Mouse (Mus musculus): Measurements from ENCODE around the gene Siva1. TPM values are rescaled to one million over a fixed set of nuclear protein-coding genes. Genes with fewer than 3 reads are reported as not detected.
A peak's percentile ranks its signal among the peaks of the same experiment; 100 is the strongest.

The Siva1 gene
- polyA plus RNA-seq, 1 experiment from 2014 or later, result 54.5 TPM

DNA sequence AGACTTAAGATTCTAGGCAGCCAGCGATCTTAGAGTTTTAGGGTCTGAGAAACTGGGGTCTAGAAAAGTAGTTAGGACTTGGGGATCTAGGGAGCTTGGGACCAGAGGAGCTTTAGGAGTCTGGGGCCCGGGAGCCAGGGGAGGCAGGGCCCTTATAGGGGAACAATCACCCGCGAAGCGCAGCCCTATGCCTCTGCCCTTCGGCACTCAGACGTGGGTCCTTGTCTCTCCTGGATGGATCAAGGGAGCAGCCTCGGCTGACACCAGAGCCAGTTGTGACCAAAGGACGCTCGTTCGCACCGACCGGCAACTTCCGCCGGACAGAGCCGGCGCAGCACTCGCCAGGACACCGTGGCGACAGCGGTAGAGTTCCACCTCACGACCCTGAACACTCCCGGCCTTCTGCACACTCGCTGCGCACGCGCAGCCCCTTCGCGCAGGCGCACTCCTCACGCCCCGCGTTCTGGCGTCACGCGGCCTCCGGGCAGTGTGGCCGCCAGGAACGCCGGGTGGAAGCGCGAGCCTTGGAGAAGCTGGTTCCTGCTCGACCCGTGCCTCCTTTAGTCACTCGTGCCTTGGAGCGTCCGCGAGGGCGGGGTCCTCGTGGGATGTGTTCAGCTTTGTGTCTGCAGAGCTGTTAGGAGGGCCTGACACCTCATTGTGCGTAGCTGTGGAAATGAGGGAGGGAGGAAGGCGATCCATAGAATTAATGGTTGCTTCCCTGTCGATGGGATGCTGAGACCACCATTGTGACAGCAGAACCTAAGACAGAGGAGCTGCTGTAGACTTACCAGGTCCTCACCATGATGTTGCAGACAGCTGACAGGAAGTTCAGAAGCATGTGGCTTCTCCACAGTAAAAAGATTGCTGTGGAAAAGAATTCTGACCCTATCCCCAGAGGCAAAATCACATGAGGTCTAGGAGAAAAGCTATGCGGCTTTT is 49.0 kb downstream of the Siva1 start:
- no peak for TF ChIP-seq CTCF (IDR thresholded peaks at IDR 0.05; ENCODE audit: low read depth)
- H3K4me3 ChIP-seq (ENCODE audit: low read depth, low read length), result peak overlapping the region; percentile 58
- no peaks in the 10 kb centered on the region for H3K27me3 ChIP-seq (replicated peaks; ENCODE audit: control insufficient read depth, insufficient read depth, low read length)
- ATAC-seq, result peak; percentile 94
- peak overlapping the region; percentile 65 for H3K27ac ChIP-seq (ENCODE audit: low read depth, low read length)
- peaks cover 8% of the 10 kb centered on the region; the same call in 1 of the 2 replicates for H3K4me1 ChIP-seq (replicated peaks; ENCODE audit: control insufficient read depth, insufficient read depth, low read length)
- 2% methylated on average over 54 of the region's 54 CpGs for WGBS
- peak overlapping the region; percentile 88 for H3K9ac ChIP-seq (ENCODE audit: low read depth, low read length)
- H3K4me2 ChIP-seq (replicated peaks; ENCODE audit: low read depth), result peak overlapping the region; percentile 85
- no peaks in the 10 kb centered on the region for H3K9me3 ChIP-seq (ENCODE audit: control insufficient read depth)
- H3K36me3 ChIP-seq (ENCODE audit: control insufficient read depth, insufficient read depth), result no peaks in the 10 kb centered on the region

DNA sequence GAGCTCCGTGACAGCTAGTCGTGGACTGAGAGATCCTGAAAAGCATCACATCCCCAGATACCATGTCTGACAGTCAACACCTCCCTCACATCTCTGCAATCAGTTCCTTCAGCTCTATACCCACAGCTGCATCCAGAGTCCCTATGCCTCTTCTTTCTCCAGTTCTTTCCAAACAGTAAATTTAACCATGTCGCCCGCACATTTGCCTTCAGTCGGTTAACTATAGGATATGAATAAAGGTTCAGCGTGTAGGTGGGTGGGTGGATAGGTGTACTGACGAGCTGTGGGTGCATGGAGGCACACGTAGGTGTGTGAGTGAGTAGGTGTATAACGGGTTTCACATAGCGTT is 49.6 kb downstream of the Siva1 start:
- peak overlapping the region; percentile 85 for H3K4me2 ChIP-seq (replicated peaks; ENCODE audit: low read depth)
- peaks cover 8% of the 10 kb centered on the region; the same call in 1 of the 2 replicates for H3K4me1 ChIP-seq (replicated peaks; ENCODE audit: control insufficient read depth, insufficient read depth, low read length)
- ATAC-seq, result no peak
- no peaks in the 10 kb centered on the region for H3K36me3 ChIP-seq (ENCODE audit: control insufficient read depth, insufficient read depth)
- no peak for TF ChIP-seq CTCF (IDR thresholded peaks at IDR 0.05; ENCODE audit: low read depth)
- peak overlapping the region; percentile 88; the same call in 1 of the 2 replicates for H3K9ac ChIP-seq (ENCODE audit: low read depth, low read length)
- no peaks in the 10 kb centered on the region for H3K27me3 ChIP-seq (replicated peaks; ENCODE audit: control insufficient read depth, insufficient read depth, low read length)
- WGBS, result 82% methylated on average over 10 of the region's 10 CpGs
- peak overlapping the region; percentile 58; the same call in 1 of the 2 replicates for H3K4me3 ChIP-seq (ENCODE audit: low read depth, low read length)
- no peaks in the 10 kb centered on the region for H3K9me3 ChIP-seq (ENCODE audit: control insufficient read depth)
- H3K27ac ChIP-seq (ENCODE audit: low read depth, low read length), result 0 out of 2 replicates have a peak overlapping the region, but pooled peaks have one; percentile 65

DNA sequence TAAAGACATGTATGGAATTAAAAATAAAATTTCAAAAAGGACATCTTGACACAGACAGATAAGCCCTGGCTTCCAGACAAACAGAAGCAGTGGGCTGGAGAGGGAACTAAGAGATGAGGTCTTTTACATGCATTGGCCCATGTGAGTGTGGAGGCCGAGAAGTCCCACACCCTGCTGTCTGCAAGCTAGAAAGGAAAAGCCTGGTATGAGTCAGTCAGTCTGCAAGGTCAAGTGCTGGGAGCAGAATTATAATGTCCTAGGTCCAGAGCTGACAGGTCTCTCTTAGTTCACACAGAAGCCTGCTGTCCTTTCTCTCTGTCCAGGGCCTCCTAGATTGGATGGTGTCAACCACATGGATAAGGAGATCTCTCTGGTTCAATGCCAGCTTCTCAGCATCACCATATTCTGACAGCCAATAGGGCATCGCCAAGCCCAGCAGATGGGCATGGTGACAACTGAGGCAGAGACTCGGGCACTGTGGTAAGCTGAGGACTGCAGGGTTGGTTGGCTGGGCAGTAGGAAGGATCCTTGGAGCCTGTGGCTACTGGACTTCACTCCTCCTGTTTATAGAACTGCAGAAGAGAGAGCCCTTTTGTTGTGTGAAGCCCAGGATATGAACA is 52.4 kb downstream of the Siva1 start:
- H3K36me3 ChIP-seq (ENCODE audit: control insufficient read depth, insufficient read depth), result no peaks in the 10 kb centered on the region
- no peak overlapping the region for H3K27ac ChIP-seq (ENCODE audit: low read depth, low read length)
- 0 out of 2 replicates have a peak, but pooled peaks cover 4% of the 10 kb centered on the region for H3K27me3 ChIP-seq (replicated peaks; ENCODE audit: control insufficient read depth, insufficient read depth, low read length)
- no peak overlapping the region for H3K4me3 ChIP-seq (ENCODE audit: low read depth, low read length)
- H3K9me3 ChIP-seq (ENCODE audit: control insufficient read depth), result no peaks in the 10 kb centered on the region
- 76% methylated on average over 3 of the region's 3 CpGs for WGBS
- H3K9ac ChIP-seq (ENCODE audit: low read depth, low read length), result no peak overlapping the region
- no peak for ATAC-seq
- TF ChIP-seq CTCF (IDR thresholded peaks at IDR 0.05; ENCODE audit: low read depth), result no peak
- H3K4me2 ChIP-seq (replicated peaks; ENCODE audit: low read depth), result no peak overlapping the region
- H3K4me1 ChIP-seq (replicated peaks; ENCODE audit: control insufficient read depth, insufficient read depth, low read length), result peaks cover 8% of the 10 kb centered on the region; the same call in 1 of the 2 replicates

Small RNA genes within 50 kb of the gene (microRNA-seq; reads per million reads assigned to microRNA genes)
- not detected for gene Mir6939

Other genes with a start within 250 kb of the Siva1 start
- gene A530016L24Rik, start 155.2 kb upstream of the Siva1 start, polyA plus RNA-seq (2015; fragmentation: Nextera tagmentation; extraction: Ambion mirVana), result 0.07 and 0.22 TPM in 2 replicates
- gene Tmem179, start 127.9 kb upstream of the Siva1 start, polyA plus RNA-seq (2015; fragmentation: Nextera tagmentation; extraction: Ambion mirVana), result 1.8 and 1.9 TPM in 2 replicates
- 0.70 and 1.1 TPM in 2 replicates for gene Inf2, start 55.9 kb upstream of the Siva1 start, polyA plus RNA-seq (2015; fragmentation: Nextera tagmentation; extraction: Ambion mirVana)
- 0.57 and 0.67 TPM in 2 replicates for gene Adssl1, start 24.6 kb upstream of the Siva1 start, polyA plus RNA-seq (2015; fragmentation: Nextera tagmentation; extraction: Ambion mirVana)
- 121 and 125 TPM in 2 replicates for gene Akt1, start 30.2 kb downstream of the Siva1 start, polyA plus RNA-seq (2015; fragmentation: Nextera tagmentation; extraction: Ambion mirVana)
- gene Zbtb42, start 34.1 kb downstream of the Siva1 start, polyA plus RNA-seq (2015; fragmentation: Nextera tagmentation; extraction: Ambion mirVana), result 8.1 and 8.3 TPM in 2 replicates
- gene Cep170b, start 75.8 kb downstream of the Siva1 start, polyA plus RNA-seq (2015; fragmentation: Nextera tagmentation; extraction: Ambion mirVana), result 12.7 and 13.4 TPM in 2 replicates
- gene Pld4, start 116.0 kb downstream of the Siva1 start, polyA plus RNA-seq (2015; fragmentation: Nextera tagmentation; extraction: Ambion mirVana), result 6.7 and 6.9 TPM in 2 replicates
- 1.6 TPM in 2 replicates for gene Ahnak2, start 158.0 kb downstream of the Siva1 start, polyA plus RNA-seq (2015; fragmentation: Nextera tagmentation; extraction: Ambion mirVana)
- gene Clba1, start 164.3 kb downstream of the Siva1 start, polyA plus RNA-seq (2015; fragmentation: Nextera tagmentation; extraction: Ambion mirVana), result 3.6 TPM in 2 replicates
- 22.6 and 24.1 TPM in 2 replicates for gene Cdca4, start 184.7 kb downstream of the Siva1 start, polyA plus RNA-seq (2015; fragmentation: Nextera tagmentation; extraction: Ambion mirVana)
- gene Gpr132, start 223.5 kb downstream of the Siva1 start, polyA plus RNA-seq (2015; fragmentation: Nextera tagmentation; extraction: Ambion mirVana), result 0.25 and 0.30 TPM in 2 replicates

All from intestine, postnatal 0 days (tissue).